Mouse (Mus musculus): ENCODE measurements at regions not wholly inside any gene's neighbourhood (a gene's known extent, or its start where the extent isn't known, plus 50 kb on each side); places are given as distances from the start of the nearest gene placed in this dataset.
A peak's percentile ranks its signal among the peaks of the same experiment; 100 is the strongest.

DNA sequence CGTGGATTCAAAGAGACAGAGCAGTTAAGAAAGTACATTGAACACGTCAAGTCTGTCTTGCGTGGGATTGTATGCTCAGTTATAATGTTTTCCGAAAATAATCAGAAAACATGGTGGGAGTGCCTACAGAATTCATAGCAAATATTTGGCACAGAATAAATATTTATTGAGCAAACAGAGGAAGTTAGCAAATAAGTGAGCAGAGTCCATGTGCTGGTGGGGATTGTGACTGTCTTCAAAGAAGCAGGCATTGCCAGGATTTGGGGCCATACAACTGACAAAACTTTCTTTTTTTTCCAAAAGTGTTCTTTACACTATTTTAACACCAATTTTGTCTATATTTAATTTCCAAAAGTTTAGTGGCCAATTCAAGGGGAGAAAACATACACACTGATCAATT is 1729.8 kb downstream of the AI429214 start:
- DNase-seq (ENCODE audit: low spot score in 2 of 2): no peak

GRCm38 (mm10) chr8:38725257-38725656 is 1731.9 kb downstream of the AI429214 start:
- DNase-seq (ENCODE audit: low spot score in 2 of 2): no peak

DNA sequence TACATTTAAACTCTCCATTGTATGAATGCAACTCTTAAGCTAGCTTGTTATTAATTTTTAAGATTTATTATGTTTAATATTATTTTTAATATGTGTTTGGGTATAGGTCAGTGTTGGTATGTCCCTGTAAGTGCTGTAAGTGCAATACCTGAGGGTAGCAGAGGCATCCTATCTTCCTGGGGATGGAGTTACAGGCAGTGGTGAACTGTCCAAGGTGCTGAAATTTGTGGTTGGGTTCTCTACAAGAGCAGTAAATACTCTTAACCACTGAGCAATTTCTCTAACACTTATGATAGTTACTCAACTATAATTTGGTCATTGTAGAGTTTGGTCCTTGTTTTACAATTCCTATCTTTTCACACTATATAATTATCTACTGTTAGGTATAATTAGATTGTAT is 1753.7 kb downstream of the AI429214 start:
- DNase-seq (ENCODE audit: low spot score in 2 of 2): no peak

DNA sequence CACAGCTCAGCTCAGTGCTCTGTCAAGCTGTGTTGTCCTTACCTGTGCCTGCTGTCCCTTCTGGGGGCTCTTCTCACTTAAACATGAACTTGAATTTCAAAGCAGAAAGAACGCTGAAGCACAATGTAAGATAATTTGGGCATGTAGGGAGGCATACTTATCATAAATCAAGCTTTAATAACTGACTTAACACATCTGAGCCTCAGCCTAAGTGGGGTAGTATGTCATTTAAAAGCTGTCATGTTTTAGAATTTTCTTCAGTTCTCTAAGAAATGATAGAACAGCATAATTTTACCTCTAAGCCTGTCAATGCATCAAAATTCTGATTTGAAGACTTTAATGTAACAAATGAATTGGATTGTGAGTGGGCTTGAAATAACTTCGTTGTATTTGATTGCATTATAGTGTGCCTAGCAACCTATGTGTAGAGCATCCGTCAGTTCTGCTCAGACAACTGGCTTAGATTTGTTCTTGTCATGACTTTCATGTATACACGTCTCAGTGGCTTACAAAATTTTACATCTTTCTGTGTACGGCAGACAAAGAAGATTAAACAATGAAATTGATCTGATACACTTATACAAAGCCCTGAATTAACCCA is 1773.3 kb downstream of the AI429214 start:
- no peak for DNase-seq (ENCODE audit: low spot score in 2 of 2)

DNA sequence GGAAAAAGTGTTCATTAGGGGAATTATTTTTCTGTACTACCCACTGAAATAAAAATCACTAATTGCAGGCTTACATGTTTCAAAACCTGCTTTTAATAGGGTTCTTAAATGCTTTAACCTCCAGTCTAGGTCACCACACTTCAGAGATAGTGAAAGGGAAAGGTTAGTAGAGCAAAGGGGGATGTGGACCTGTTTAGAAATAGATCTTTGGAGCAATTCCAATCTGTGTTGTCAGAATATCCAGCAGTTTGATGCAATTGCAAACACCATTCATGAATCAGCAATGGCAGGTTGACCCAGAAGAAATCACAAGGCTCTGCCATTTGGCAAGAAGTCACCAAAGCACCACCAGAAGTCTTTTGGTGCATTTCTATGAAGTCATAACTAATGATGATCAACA is 1819.1 kb downstream of the AI429214 start:
- no peak for DNase-seq (ENCODE audit: low spot score in 2 of 2)

GRCm38 (mm10) chr8:38818163-38818562 is 1824.8 kb downstream of the AI429214 start:
- peak in 1 of 2 experiments; percentile 71 for DNase-seq (ENCODE audit: low spot score in 2 of 2)

DNA sequence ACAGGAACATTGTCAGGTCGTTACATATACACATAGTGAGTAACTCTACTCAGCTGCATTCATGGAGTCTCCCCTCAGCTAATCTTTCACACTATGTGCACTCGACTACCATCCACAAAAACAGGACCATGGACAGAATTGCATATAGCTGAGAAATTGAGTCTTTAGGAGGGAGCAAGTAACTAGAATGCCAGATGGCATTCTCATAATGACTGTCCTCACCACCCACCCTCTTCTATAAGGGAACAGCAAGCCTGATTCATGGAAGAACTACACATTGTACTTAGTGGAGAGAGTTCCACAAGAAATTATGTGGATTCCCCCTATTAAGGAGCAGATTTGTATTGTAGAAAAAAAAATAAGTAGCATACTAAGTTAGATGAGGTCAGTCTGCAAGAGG is 1813.4 kb upstream of the Adam24 start:
- DNase-seq (ENCODE audit: low spot score in 2 of 2): no peak

DNA sequence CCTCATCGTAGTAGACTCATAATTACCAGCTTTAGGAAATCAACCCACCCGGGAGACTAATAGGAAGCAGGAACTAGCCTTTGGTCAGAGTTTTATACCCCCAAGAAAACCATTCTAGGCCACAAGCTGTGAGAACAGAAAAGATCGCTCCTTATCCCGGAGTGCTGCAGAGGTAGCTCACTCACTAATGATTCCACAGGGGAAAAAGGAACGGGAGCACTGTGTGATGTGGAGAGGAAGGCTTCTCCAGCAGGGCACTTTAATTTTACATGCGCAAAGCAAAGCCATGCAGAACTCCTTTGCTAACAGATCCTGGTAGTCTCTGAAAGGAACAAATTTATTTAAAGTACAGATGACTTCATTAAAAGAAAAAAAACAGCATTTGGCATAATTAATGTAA is 1807.5 kb upstream of the Adam24 start:
- no peak for DNase-seq (ENCODE audit: low spot score in 2 of 2)
